ENCODE assay signal across 32 mouse cellular contexts in the genomic region with DNA sequence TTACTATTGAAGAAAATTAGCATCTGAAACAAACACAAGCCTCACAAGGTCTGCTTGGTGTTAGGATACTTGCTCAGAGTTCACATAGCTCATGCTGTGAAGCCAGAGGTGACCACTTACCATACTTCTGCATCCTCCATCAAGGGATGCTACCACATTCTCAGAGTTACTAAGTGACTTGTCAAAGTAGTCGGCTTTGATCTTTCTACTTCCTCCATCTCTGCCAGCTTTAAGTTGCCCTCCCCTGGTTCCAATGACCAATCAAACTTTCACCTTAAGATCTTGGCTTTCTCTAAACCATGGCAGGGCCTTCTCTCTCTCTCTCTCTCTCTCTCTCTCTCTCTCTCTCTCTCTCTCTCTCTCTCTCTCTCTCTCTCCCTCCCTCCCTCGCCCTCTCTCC. TPM values are rescaled to one million over a fixed set of nuclear protein-coding genes. Genes with fewer than 3 reads are reported as not detected.
DNase-seq lines count a peak whose midpoint lies in the region; ATAC-seq and TF ChIP-seq lines count a peak whose summit lies in the region.
"Had no signal": no experiment of that assay in that cellular context is flagged by ENCODE, and none has a peak within 500 bp of the region (broad histone marks: within the 10 kb centered on the region; RNA-seq: fewer than 3 reads in every experiment).

No protein-coding gene starts in this region.

- no peaks in the 10 kb centered on the region for H3K9me3 ChIP-seq in hindbrain, postnatal 0 days (ENCODE audit: low read length)
- H3K9me3 ChIP-seq in midbrain, postnatal 0 days (ENCODE audit: low read length), result no peaks in the 10 kb centered on the region
- H3K9me3 ChIP-seq: embryonic facial prominence, embryonic 10.5 days; embryonic facial prominence, embryonic 13.5 days; forebrain, embryonic 13.5 days; heart, embryonic 10.5 days; heart, embryonic 13.5 days; hindbrain, embryonic 12.5 days; hindbrain, embryonic 15.5 days; intestine, embryonic 15.5 days had no signal

- peak; percentile 58 for DNase-seq in CD4-positive helper T cell, adult 2 months (ENCODE audit: low read depth, low spot score)
- peak; percentile 69 for DNase-seq in naive thymus-derived CD4-positive, alpha-beta T cell, adult 2 months (ENCODE audit: low read depth)
- DNase-seq in hindbrain, postnatal 0 days (ENCODE audit: low spot score), result no peak
- DNase-seq in left cerebral cortex, adult 8-10 months (ENCODE audit: low spot score in 2 of 2), result no peak
- DNase-seq in embryo, embryonic 10.5 days (ENCODE audit: low spot score), result no peak
- no peak for DNase-seq in midbrain, postnatal 0 days (ENCODE audit: low spot score)
- DNase-seq: adrenal gland, postnatal 10 days; adrenal gland, postnatal 36 days; B cell, adult 2 months; cerebellum, adult 18-20 months; cerebellum, adult 9-10 months; cerebellum, postnatal 14 days; embryo, embryonic 11 days; forebrain, postnatal 0 days; gastrocnemius, adult 2 months; gastrocnemius, postnatal 25 days; heart, adult 2 months; heart, postnatal 14 days; heart, postnatal 4 days had no signal

- H3K4me2 ChIP-seq in hindbrain, postnatal 0 days (ENCODE audit: low read depth, low read length), result no peak overlapping the region
- no peak overlapping the region for H3K4me2 ChIP-seq in midbrain, postnatal 0 days (ENCODE audit: low read depth, low read length, poor library complexity, severe bottlenecking)
- H3K4me2 ChIP-seq: embryonic facial prominence, embryonic 13.5 days; forebrain, embryonic 13.5 days; heart, embryonic 13.5 days; hindbrain, embryonic 12.5 days; hindbrain, embryonic 15.5 days; intestine, embryonic 15.5 days had no signal

- peak; percentile 82 for ATAC-seq in CD4-positive, CD25-positive, alpha-beta regulatory T cell, adult 4 months
- ATAC-seq in hematopoietic stem cell, adult 5-6 weeks (replicated peaks in 1 of 2; ENCODE audit: insufficient read depth in 1 of 2, low FRiP score in 2 of 2, low TSS enrichment in 1 of 2, low read depth in 1 of 2, poor library complexity in 2 of 2, severe bottlenecking in 2 of 2), result peak; percentile 54 to 67; a peak in 3 of 4 replicates
- ATAC-seq in hindbrain, postnatal 0 days, result no peak
- no peak for ATAC-seq in midbrain, postnatal 0 days (ENCODE audit: low FRiP score)
- ATAC-seq: forebrain, embryonic 13.5 days; forebrain, postnatal 0 days; intestine, embryonic 15.5 days; Patski had no signal

- H3K27me3 ChIP-seq in hindbrain, postnatal 0 days (ENCODE audit: insufficient read depth, low read length), result no peaks in the 10 kb centered on the region
- H3K27me3 ChIP-seq in midbrain, postnatal 0 days (ENCODE audit: insufficient read depth, low read length), result no peaks in the 10 kb centered on the region
- H3K27me3 ChIP-seq: embryonic facial prominence, embryonic 13.5 days; forebrain, embryonic 13.5 days; heart, embryonic 13.5 days; hindbrain, embryonic 12.5 days; hindbrain, embryonic 15.5 days; intestine, embryonic 15.5 days; Patski had no signal

- TF ChIP-seq CTCF in hindbrain, postnatal 0 days (IDR thresholded peaks at IDR 0.05; ENCODE audit: low read depth), result no peak
- TF ChIP-seq CTCF in midbrain, postnatal 0 days (IDR thresholded peaks at IDR 0.05), result no peak

- H3K9ac ChIP-seq in hindbrain, postnatal 0 days (replicated peaks; ENCODE audit: low read length), result no peak overlapping the region
- no peak overlapping the region for H3K9ac ChIP-seq in midbrain, postnatal 0 days (replicated peaks; ENCODE audit: low read length, poor library complexity, severe bottlenecking)
- H3K9ac ChIP-seq: embryonic facial prominence, embryonic 13.5 days; forebrain, embryonic 13.5 days; forebrain, postnatal 0 days; heart, embryonic 13.5 days; hindbrain, embryonic 12.5 days; hindbrain, embryonic 15.5 days; intestine, embryonic 15.5 days had no signal

- H3K4me3 ChIP-seq in hindbrain, postnatal 0 days (ENCODE audit: low read length), result no peak overlapping the region
- no peak overlapping the region for H3K4me3 ChIP-seq in midbrain, postnatal 0 days (ENCODE audit: low read depth, low read length)
- H3K4me3 ChIP-seq: embryonic facial prominence, embryonic 10.5 days; embryonic facial prominence, embryonic 13.5 days; erythroblast, embryonic 14.5 days; forebrain, embryonic 13.5 days; gastrocnemius, adult 2 months; heart, adult 2 months; heart, embryonic 10.5 days; heart, embryonic 13.5 days; hindbrain, embryonic 12.5 days; hindbrain, embryonic 15.5 days; intestine, embryonic 15.5 days had no signal

- 76% methylated on average over 1 of the region's 2 CpGs for whole genome bisulfite sequencing in hindbrain, postnatal 0 days
- WGBS in midbrain, postnatal 0 days, result 65% methylated on average over 1 of the region's 2 CpGs

- no peak overlapping the region for H3K27ac ChIP-seq in hindbrain, postnatal 0 days
- H3K27ac ChIP-seq in midbrain, postnatal 0 days (ENCODE audit: low read depth, low read length), result no peak overlapping the region
- H3K27ac ChIP-seq: embryonic facial prominence, embryonic 10.5 days; embryonic facial prominence, embryonic 13.5 days; forebrain, embryonic 13.5 days; gastrocnemius, adult 2 months; heart, adult 2 months; heart, embryonic 10.5 days; heart, embryonic 13.5 days; hindbrain, embryonic 12.5 days; hindbrain, embryonic 15.5 days; intestine, embryonic 15.5 days had no signal

- no peaks in the 10 kb centered on the region for H3K36me3 ChIP-seq in hindbrain, postnatal 0 days (ENCODE audit: insufficient read depth, low read length)
- no peaks in the 10 kb centered on the region for H3K36me3 ChIP-seq in midbrain, postnatal 0 days (ENCODE audit: insufficient read depth, low read length)
- H3K36me3 ChIP-seq: embryonic facial prominence, embryonic 10.5 days; embryonic facial prominence, embryonic 13.5 days; G1E; heart, embryonic 10.5 days; heart, embryonic 13.5 days; hindbrain, embryonic 12.5 days; hindbrain, embryonic 15.5 days; intestine, embryonic 15.5 days had no signal

- no peaks in the 10 kb centered on the region for H3K4me1 ChIP-seq in hindbrain, postnatal 0 days (ENCODE audit: insufficient read depth, low read length)
- H3K4me1 ChIP-seq in midbrain, postnatal 0 days (ENCODE audit: insufficient read depth, low read length), result no peaks in the 10 kb centered on the region
- H3K4me1 ChIP-seq: embryonic facial prominence, embryonic 10.5 days; embryonic facial prominence, embryonic 13.5 days; forebrain, embryonic 13.5 days; heart, embryonic 10.5 days; hindbrain, embryonic 12.5 days; hindbrain, embryonic 15.5 days; intestine, embryonic 15.5 days had no signal

RNA-seq across cellular contexts. Expression of a gene that starts 11.1 kb away (rescaled TPM):
- 10 to 100 TPM; 42.2 to 62.3 TPM for polyA plus RNA-seq in CD4-positive, CD25-positive, alpha-beta regulatory T cell, adult 4 months (2017; shearing (Covaris generic))
- 131 and 146 TPM in 2 replicates for total RNA-seq in hematopoietic stem cell, adult 5-6 weeks (2017)
- total RNA-seq in hindbrain, postnatal 0 days (2014; rRNA removed), result 63.3 and 82.1 TPM in 2 replicates
- 32.4 and 32.6 TPM in 2 replicates for polyA plus RNA-seq in hindbrain, postnatal 0 days (2015; fragmentation: Nextera tagmentation; extraction: Ambion mirVana)
- 100 to 1,000 TPM; 212 to 264 (median 240) TPM for total RNA-seq in left cerebral cortex, adult 8-10 months (2022)
- total RNA-seq in midbrain, postnatal 0 days (2014; rRNA removed), result 91.1 and 105 TPM in 2 replicates
- 33.4 and 34.3 TPM in 2 replicates for polyA plus RNA-seq in midbrain, postnatal 0 days (2015; fragmentation: Nextera tagmentation; extraction: Ambion mirVana)

Comparison
In these comparisons a context has a peak if more than half of its experiments do, and no peak if none do; other contexts are left out.
1. DNase-seq: peak in CD4-positive helper T cell, adult 2 months (single experiment) and naive thymus-derived CD4-positive, alpha-beta T cell, adult 2 months (single experiment); none in hindbrain, postnatal 0 days (single experiment), left cerebral cortex, adult 8-10 months (0 of 2), embryo, embryonic 10.5 days (single experiment) and midbrain, postnatal 0 days (single experiment).
2. ATAC-seq: peak in CD4-positive, CD25-positive, alpha-beta regulatory T cell, adult 4 months (single experiment) and hematopoietic stem cell, adult 5-6 weeks (2 of 2); none in hindbrain, postnatal 0 days (single experiment) and midbrain, postnatal 0 days (single experiment).